Mouse (Mus musculus): ENCODE measurements around the gene Efna3.

Gene Efna3

DNA sequence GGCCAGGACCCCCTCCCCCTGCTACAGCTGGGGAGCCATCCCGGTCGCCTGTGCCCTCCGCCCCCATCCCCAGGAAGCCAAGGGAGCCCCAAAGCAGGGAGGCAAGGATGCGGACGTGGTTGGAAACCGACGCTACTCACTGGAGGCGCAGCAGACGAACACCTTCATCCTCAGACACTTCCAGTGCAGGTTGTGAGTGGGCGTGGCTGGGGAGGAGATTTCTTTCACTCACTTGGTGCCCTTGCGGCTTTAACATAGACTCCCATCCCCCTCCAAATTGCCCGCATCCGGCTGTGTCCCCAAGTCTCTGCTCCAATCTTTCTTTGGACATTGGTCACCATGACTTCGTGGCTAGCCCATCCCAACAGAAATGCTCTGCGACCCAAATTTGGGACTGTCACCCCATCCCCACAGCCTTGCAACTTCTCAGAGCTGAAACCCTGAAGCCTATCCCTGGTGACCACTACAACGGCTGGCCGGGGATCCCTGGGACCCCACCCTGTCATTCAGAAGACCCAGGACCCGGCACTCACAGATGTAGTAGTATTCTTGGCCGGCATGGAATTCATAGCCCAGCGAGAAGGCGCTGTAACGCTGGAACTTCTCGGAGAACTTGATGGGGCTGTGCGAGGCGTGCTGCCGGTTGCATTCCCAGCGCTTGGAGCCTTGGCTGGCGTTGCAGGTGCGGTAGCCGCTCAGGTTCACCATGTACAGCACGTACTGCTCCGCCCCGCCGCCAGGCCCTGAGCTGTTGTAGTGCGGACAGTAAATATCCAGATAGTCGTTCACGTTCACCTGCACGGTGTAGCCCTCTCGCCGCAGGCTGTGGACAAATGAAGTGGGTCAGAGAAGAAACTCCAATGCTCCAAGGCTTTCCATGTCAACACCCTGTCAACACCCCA lies 6.6 kb downstream of the Efna3 start:
- DNase-seq (ENCODE audit: low read depth) = no peak

DNA sequence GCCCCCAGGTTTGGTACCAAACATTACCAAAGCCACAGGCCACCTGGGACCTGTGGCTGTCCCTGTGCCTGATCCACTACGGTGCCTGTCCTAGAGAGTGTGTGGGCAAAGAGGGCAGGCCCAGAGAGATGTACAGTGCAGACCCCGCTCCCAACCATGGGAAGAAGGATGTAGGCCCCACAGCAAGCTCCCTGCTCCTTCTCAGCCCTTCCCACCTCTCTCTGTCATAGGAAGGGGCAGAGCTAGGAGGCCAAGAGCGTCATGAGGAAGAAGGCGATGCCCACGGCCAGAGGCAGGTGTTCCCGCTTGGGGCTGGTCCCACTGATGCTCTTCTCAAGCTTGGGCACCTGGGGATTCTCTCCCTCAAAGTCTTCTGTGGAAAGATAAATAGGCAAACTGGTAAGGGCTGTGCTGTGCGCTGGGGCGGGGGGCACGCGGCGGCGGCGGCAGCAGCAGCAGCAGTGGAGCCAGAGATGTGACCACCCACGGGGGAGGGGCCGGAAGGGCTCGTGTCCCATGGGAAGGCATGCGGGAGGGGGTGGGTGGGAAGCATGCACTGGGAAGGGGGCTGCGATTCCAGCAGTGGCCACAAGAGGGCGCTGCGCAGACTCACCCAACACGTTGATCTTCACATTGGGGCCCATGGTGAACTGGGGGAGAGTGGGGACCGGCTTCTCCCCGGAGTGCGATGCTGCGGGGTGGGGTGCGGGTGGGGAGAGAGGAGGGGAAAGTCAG lies 7.4 kb downstream of the Efna3 start:
- DNase-seq (ENCODE audit: low read depth) = no peak

DNA sequence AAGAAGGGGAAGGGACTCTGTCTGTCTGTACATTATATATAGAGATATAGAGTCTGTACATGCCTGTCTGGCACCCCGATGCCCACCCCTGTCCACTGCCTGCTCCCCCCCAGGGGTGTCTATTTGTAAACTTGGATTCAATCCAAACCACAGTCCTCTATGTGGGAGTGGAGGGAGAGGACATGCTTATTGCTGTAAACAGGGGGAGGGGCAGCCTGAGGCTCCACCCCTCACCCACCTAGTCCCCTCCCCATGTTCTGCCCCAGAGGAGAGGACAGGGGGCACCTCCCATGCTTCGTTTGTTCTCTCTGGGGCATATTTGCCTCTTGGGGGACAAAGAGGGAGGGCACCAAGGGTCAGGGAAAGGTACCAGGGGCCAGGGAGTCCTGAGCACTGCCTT lies 8.0 kb downstream of the Efna3 start:
- DNase-seq (ENCODE audit: low read depth) = no peak

DNA sequence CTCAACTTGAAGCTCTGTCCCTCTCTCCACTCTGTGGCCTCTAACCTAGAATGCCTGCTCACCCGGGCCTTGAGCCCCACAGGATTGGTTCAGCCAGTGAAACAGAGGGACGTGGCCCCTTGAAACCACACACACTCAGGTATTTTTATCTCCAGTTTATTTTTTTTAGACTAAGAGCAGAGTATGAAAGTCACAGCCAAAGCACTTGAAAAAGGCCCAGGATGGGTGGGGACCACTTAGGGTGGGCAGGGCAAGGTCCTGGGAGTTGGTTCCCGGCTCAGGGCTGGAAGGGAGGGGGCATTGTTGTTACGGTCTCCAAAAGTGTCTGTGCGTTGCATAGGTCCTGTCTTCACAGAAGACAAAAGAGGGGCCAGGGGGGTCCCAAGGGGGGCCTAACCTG lies 8.4 kb downstream of the Efna3 start:
- no peak for DNase-seq (ENCODE audit: low read depth)

DNA sequence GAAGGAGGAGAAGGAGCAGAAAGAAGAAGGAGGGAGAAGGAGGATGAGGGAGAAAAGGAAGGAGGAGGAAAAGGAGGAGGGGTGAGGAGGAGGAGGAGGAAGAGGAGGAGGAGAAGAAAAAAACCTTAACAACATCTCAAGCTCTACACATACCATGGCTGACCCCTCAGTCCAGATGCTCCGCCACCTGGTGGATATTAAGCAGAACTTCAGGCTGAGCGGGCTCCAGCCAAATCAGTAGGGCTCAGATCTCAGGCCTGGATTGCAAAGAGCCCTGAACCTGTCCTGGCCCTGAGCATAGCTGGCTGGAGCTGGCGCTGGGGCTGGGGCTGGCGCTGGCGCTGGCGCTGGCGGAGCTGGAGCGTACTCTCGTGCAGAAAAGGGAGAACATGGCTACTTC lies 14.7 kb downstream of the Efna3 start:
- DNase-seq (ENCODE audit: low read depth) = peak; percentile 60

DNA sequence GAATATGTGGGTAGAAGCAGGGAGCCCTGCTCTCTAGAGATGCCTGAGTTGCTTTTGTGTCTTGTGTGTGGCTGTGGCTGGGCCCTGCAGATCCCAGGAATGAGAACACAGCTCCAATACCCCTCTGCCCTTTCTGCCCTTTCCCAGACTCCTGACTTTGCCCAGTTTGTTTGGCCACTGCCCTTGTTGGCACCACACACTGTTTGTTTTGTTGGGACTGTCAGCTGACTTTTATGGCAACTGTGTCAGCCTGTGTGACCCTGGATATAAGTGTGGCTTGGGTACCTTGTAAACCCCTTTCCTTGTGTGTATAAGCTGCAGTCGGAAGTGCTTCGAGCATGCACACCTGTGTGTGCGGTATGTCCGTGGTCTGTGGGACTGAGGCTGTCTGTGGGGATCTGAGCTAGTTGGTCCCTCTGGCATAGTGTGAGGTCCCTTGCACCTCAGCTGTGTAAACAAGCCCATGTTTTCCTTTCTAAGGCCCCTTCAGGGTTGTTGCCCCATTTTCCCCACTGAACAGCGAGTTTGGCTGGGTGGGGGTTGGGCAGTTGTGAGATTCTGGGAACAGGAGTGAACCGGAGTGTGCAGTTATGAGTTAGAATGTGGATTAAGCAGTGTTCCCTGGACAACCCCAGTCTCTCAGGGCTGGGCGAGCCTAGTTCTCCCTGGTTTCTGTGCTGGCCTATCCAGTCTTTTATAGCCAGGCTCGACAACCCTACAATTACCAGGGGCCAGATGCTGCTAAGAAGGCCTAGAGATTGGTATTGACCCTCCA lies 17.0 kb downstream of the Efna3 start:
- no peak for DNase-seq (ENCODE audit: low read depth)

DNA sequence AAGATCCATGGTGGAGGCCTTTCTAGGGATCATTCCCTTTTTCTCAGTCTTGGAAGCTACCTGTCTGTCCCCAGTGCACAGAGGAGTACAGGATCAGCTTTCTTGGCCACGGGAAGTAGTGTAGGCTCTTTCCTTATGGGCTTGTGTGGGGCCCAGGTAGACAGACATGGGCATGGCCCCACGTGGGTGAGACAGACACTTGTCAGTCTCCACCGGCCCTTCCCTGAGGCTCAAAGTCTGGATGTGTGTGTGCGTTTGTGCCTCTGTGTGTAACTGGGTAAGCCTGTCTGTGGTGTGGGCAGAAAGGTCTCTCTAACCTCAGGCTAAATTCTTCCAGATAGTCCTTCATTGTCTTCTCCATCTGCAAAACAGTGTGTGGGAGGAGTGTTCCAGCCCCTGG lies 17.7 kb downstream of the Efna3 start:
- DNase-seq (ENCODE audit: low read depth) = no peak

DNA sequence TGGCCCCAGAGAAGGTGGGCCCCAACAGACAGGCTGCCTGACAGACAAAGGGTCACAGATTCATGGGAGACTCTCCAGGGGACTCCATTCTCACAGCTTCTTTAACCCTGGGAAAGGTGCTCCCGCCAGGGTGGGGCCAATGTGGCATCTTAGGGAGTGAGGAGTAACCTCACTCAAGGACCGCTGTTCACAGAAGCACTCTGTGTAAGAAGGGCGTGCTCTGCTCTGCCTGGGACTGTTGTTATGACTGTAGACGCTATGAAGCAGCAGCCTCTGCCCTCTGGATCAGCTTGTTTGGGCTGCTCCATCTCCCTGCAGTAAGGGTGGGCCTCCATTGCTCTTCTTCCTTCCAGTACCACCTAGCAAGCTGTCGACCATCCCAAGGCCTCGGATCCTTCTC lies 18.3 kb downstream of the Efna3 start:
- no peak for DNase-seq (ENCODE audit: low read depth)

DNA sequence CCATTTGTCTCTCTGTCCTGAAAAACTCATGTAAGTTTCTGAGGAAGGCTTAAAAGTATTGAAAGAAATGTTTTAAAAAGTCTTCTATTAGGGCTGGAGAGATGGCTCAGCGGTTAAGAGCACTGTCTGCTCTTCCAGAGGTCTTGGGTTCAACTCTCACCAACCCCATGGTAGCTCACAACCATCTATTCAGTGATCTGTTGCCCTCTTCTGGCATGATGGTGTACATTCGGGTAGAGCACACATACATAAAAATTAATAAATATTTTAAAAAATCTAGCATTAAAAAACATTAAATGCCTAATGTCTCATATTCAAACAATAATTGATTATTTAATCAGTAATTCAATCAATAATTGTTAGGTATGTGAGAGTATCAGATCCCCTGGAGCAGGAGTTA lies 22.3 kb downstream of the Efna3 start:
- no peak for DNase-seq (ENCODE audit: low read depth)

DNA sequence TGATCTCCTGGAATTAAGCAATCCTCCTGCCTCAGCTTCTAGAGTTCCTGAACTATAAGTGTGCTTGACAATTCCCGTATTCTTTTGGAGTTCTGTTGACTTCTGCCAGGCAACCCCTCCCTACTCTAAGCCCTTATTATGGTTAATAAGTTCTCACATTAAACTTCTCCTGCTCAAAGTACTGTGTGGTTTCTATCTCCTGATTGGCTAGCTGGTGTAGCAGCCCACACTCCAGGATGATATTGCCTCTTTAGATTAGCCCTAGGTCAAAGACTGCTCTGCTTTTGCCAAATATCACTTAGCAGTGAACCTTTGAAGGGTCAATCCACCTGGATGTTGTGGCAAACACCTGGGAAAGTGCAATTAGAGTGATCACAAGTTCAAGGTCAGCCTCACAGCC lies 22.7 kb downstream of the Efna3 start:
- DNase-seq (ENCODE audit: low read depth) = no peak

DNA sequence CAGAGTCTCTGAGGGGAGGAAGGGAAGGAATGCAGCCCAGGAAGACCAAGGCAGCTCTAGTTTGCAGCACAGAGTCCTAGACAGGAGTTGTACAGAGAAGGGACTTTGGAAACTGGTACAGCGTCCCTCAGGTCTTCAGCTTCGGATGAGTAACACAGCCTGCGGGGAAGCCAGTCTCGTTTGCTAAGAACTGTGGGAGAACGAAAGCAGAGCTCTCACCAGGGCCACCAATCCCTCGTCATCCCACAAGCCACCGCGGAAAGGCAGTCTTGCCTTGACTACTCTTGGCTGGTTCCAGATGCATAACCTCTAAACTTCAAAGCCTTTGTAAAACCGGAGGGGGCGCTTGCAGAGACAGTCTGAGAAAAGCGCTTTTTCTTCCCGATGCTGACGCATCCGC lies 23.3 kb downstream of the Efna3 start:
- peak; percentile 36 for DNase-seq (ENCODE audit: low read depth)

DNA sequence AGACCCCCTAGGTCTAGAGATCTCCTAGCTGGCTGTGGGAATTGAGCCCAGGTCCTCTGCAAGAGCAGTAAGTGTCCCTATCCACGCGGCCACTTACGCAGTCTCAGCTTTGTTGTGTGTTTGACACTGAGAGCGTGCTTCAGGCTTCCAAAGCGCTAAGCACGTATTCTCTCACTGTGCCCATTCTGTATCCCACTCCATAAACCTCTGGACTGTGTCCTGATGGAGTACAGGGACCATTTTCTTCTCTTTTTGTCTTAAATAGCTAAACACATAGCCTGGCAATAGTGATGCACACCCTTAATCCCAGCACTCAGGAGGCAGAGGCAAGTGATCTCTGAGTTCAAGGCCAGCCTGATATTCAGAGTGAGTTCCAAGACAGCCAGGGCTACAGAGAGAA lies 23.9 kb downstream of the Efna3 start:
- DNase-seq (ENCODE audit: low read depth) = no peak

DNA sequence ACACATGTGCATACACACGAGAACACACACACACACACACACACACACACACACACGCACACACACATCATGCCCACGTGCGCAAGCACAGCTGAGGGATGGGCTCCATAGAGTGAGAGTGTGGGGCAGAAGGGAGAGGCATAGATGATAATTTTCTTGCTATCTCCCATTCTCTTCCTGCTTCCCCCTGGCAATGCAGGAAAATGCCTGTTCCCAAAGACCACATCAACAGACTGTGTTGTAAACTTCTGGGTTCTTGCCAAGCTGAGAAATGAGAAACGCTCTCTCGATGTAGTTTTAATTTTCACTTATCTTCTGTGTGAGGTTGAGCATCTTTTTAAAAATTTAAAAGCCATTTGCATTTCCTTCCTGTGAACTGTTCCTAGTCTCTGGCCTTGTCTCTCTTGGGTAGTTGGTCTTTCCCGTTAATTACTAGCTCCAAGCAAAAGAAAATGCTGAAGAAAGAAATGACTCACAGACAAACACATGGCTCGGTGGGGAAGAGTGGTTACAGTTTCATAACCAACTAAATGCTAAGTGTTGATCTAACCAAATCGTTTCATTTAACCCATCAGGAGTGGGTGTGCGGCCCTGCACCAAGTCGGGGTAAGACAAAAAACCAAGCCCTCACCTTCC lies 25.9 kb downstream of the Efna3 start:
- DNase-seq (ENCODE audit: low read depth) = no peak

DNA sequence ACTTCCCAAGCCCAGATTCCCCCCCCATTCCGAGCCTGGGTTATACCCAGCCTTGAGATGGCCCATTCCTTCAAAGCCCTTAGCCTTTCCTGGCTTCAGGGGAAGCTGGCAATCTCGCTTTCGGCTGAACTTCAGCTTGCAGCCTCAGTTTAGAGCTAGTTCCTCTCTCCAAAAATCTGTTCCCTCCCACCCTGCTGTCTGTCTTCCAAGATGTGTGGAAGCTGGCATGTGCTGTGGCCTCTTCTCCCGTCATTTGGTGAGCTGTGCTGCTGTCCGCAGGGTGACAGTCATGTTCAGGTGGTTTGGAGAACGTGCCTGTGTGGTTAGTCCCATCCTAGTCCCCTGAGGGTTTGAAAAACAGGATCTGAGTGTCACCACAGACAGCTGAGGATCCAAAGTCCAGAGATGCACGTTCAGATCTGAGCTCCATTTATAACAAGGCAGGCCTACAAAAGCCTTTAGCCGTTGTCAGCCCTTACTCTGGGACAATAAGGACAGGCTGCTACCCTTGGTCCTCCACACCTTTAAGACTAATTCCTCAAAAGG lies 27.0 kb downstream of the Efna3 start:
- no peak for DNase-seq (ENCODE audit: low read depth)

DNA sequence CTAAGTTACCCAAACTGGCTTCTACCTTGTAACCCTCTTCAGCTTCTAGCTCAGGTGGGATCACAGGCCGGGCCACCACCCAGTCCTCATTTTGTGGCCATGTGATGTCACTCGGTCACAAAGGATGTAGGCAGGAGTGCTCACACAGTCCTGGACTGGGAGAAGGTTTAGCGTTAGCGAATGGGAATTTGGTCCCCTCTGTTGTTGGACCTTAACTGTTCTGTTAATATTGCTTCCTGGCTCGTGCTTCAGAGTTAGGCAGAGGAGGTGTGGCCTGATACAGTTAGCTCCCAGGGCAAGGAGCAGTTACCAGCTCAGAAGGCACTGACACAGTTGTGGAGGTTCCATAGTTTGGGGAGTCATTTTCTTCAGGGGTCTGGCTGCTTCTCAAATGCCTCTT lies 28.6 kb downstream of the Efna3 start:
- DNase-seq (ENCODE audit: low read depth) = no peak

DNA sequence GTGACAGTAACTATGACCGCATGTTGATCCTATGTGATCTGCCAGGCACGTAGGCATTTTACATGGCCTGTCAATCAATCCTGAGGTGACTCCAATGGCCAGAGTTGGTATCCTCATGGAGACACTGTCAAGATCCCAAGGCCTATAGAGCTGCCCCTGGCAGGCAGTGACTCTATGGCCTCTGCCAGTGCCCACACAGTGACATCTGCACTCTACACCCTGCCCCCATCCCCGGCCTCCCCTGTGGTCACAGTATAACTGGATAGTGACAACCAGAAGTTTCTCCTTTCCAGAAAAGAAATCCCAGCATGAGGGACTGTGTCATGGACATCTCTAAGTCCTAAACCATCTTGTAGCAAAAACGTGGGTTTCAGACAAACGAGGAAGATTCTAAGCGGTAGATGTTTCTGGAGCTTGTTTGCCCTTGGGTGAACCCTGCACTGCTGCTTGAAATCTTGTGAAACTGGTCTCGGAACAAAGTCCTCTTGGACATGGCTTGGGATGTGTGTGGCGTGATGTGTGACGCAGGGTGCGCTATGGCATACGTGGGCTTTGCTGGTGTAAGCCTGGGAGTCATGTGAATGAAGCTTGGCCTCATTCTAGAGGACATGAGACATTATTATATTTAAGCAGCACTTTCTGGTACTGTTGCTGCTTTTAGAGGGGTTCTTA lies 29.4 kb downstream of the Efna3 start:
- no peak for DNase-seq (ENCODE audit: low read depth)

DNA sequence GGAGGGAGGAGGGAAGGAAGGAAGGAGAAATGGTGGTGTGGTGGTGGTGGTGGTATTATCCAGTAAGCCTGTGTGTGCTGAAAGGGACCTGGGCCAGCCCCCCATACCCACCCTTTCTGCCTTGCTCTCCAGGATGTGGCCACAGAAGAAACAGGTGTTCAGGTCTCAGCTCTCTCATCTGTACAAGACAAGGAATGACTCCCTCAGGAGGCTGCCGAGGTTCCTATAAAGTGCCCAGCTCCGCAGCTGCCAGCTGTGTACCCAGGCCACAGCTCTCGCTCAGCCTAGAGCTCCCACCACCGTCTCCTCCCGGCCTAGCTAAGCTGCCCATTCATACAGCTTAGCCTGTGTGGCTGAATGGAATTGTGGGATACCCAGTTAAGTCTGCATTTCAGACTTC lies 30.5 kb downstream of the Efna3 start:
- no peak for DNase-seq (ENCODE audit: low read depth)

DNA sequence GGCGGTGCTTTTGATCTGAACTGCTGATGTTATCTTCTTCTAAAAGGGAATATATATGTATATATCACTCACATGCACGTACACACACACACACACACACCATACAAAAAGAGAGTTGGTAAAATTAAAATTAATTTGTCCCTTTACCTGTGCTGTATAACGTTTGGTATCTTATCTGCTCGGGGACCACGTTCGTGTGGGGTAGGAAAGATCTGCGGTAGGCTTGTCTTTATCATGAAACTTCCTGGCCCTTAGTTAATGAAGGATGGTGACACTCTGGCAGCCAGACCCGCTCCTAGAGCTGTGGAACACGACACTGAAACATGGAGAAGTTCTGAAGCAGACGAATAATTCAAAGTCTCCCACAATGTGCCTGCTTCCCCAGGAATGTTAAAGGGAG lies 30.9 kb downstream of the Efna3 start:
- DNase-seq (ENCODE audit: low read depth) = no peak

DNA sequence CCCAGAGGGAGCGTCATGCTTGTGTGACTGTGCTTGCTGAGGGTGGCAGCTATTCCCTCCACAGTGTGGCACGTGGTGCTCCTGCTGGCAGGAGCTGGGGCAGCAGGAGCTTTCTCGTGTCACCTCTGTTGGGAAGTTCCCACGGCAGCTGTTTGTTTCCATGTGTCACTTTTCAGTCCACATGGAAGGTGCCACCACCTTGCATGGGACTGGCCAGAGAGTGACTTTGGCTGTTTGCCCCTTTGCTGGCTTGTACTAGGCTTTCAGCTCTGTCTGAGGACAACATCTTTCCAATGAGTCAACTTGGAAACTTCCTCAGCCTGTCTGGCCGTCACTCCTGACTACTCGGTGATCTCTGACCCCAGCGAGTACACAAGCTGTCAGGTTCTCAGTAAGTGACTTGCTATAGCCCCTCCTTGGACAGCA lies 34.2 kb downstream of the Efna3 start:
- DNase-seq (ENCODE audit: low read depth) = no peak

DNA sequence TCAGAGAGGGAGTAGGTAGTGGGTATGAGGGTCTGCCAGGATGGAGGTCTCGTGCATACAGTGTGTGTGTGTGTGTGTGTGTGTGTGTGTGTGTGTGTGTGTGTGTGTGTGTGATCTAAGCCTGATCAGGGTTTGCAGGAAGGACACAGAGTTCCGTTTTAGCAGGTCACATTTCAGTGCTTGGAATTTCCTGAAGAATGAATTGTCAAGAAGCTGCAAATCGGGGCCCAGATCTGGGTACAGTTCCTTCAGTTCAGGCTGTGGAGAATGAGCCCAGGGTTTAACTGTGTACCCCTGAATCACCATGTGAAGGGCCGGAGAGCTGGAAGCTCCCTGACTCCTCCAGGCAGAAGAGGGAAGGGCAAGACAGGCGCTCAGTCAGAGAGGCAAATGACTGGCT lies 35.5 kb downstream of the Efna3 start:
- no peak for DNase-seq (ENCODE audit: low read depth)

DNA sequence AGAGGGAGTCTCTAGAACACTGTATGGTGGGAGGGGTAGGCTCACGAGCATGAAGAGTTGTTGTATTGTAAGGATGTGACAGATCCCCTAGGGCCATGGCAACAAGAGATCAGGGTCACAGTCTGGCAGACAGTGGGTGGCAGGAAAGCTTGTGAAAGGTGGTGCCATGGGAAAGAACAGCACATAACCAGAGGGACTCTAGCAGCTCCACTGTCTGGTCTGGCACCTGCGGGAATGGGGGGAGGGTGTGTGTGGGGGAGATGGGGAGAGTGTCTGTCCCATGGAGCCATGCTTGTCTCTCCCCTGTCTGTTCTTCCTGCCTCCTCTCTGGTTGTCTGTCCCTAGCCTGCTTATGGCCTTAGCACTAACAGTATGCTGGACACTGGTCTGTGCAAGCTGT lies 37.2 kb downstream of the Efna3 start:
- DNase-seq (ENCODE audit: low read depth) = no peak
